Mouse (Mus musculus): ENCODE results near the gene Gcc2. TPM values are rescaled to one million over a fixed set of nuclear protein-coding genes. Genes with fewer than 3 reads are reported as not detected.
A peak's percentile ranks its signal among the peaks of the same experiment; 100 is the strongest.
"Not testable (repeated sequence)": the region's sequence is repeated elsewhere in the genome, so short reads cannot be mapped to it uniquely, and the experiment has no call there.

The Gcc2 gene
- total RNA-seq (2022): 100 to 1,000 TPM in 2 of 4 experiments, 10 to 100 TPM in 2; 77.8 to 116 (median 101) TPM

DNA sequence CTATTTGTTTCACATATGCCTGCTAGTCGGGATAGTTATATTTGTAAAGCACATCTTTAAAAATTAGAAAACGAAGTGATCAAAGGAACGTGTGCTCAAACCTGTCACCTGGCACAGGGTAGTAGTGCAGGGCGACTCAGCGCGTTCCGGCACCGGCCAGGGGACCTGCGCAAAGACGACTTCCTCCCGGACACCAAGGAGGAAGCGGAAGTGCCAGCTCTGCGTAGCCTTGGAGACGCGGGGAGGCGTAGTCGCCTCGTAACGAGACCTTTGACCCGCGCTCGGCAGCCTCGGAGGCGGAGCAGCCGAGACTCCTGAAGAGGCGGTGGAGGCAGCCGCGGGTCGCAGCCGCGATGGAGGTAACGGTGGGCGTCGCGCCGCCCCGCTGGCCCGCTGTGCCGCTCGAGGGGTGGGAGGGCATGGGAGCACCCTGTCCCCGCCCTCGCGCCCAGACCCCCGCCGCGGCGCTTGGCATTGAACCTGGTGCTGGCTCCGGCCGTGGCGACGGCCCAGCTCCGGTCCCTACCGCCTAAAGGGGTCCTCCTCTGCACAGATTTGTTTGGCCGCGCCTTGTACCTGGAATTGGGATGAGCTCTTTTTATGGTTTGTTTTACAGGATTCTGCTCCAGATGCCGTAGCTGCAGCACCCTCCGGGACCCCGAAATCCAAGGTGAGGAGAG, at the start of gene Gcc2:
TSS of gene Gcc2 (plus strand) at position 285 of the 680 bp plus-strand sequence.
- peak; percentile 76 to 92 for DNase-seq (ENCODE audit: low spot score in 2 of 2)

DNA sequence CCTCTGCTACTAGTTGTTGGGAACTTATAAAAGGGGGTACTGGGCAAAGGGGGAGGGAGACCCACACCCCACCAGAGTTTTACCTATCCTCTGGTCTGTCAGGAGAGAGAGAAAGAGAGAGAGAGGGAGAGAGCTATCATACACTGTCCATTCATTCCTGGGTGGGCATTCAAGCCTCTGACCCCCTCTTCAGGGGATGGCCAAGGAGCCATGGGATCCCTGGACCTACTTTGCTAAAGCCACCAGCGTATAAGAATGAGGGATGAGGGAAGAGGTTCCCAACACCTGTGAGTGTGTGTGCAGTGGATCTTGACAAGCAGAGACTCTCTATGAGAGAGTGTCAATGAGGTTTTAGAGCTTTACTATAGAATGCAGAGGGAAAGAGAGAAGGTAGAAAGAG, 49.3 kb upstream of the Gcc2 start:
- DNase-seq (ENCODE audit: low spot score in 2 of 2): no peak

DNA sequence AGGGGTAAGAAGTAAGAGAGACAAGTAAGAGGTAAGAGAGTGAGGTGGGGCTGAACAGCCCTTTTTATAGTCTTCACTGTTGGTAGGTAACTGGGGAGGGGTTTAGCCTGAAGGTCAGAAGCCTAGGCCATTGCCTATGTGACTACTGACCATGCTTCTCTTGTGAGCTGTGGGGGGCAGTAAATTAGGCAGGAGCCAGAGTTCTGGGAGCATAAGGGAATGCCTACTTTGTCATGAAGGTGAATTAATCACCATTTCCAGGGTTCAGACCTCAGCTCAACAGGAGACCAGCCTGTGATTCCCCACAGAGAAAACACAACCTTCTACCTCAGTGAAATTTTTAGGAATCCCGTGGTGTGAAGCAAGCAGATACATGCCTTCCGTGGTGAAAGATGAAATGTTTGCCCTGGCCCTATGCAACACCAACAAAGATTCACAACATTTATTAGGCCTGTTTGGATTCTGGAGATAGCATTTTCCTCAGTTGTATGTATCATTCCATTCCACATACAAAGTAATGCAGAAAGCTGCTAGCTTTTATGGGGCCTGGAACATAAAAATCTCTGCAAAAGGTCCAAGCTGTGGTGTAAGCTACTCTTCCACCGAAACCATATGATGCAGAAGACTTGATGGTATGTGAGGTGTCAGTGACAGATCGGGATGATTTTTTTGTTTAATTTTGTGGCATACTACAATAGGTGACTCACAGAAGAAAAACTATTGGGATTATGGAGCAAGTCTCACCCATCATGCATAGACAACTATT, 48.5 kb upstream of the Gcc2 start:
- no peak for DNase-seq (ENCODE audit: low spot score in 2 of 2)

DNA sequence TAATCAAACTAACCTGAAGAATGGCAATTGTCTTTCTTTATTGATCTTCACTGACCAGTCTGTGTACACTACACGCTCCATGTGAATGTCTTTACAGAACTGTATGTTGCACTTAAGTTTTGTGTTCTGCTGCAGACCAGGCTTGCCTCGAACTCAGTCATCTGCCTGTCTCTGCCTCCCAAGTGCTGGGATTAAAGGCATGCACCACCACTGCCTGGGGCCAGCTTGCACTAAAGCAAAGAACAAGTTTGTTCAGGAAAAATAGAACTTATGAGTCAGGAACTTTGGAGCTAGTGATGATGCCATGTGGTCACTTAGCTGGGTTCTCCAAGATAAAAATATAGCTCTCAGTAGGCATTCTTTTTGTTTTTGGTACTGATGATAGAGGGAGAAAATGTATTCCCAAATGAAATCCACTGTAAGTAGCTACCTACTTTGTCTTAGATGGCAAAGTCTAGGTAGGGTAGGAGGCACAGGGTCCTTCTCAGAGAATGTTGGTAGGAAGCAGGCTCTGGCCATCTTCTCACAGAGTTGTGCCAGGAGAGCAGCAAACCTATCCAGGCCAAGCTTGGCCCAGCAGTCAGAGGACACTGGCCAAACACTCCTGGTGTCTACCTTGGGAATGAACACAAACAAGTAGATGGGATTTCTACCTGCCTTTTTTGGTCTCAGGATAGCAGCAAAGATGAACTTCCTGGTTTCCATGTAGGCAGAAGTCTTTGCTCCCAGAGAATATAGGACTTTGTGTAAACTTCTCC, 45.4 kb upstream of the Gcc2 start:
- no peak for DNase-seq (ENCODE audit: low spot score in 2 of 2)

DNA sequence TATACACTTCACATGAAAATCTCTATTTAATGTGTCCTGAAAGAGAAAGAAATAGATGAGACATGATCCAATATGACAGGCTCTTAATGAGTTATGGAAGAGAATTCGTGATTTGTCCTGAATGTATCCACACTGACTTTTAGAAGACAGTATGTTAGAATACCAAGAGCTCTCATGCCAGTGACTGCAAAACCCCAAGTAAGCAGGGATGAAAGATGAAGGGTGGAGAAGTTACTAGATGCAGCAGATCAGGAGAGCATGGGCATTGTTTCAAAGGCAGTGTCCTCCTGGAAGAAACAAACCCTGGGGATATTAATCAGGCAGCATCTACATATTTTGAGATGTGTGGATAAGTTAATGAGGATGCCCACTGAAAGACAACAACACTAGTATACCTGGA, 44.8 kb upstream of the Gcc2 start:
- no peak for DNase-seq (ENCODE audit: low spot score in 2 of 2)

DNA sequence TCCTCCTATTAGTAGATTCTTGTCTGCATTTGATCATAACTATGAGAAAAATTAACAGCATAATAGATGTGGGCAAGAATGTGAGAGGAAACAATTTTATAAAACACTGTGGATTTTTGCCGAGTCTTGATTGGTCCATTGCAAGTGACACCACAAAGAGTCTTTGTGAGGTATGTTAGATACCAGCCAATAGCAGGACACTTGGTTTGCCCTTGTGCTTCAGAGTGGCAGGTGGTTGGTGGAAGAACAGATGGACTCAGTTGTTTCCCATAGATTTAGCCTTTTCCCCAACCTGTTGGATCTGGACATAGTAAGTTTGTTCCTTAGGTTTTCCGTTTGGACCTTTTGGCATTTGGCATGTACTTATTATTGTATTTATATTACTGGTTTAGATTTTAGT, 44.1 kb upstream of the Gcc2 start:
- DNase-seq (ENCODE audit: low spot score in 2 of 2): no peak

DNA sequence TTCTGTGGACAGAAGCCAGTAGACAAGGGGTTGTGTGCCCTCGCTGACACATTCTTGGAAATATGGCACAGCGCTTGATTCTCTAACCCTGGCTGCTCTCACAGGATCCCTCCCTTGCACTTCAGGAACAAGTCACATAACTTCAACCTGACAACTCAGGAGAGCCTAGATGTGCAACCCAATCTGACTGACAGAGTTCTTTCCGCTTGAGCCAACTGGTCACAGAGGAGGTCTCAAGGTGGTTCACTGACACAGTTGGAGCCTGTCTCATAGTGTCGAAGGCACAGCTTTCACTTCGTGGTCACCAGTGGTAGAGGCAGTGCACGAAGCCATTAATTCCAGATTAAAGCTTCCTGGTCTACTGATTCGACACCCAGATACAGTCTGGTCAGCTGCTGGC, 43.1 kb upstream of the Gcc2 start:
- no peak for DNase-seq (ENCODE audit: low spot score in 2 of 2)

DNA sequence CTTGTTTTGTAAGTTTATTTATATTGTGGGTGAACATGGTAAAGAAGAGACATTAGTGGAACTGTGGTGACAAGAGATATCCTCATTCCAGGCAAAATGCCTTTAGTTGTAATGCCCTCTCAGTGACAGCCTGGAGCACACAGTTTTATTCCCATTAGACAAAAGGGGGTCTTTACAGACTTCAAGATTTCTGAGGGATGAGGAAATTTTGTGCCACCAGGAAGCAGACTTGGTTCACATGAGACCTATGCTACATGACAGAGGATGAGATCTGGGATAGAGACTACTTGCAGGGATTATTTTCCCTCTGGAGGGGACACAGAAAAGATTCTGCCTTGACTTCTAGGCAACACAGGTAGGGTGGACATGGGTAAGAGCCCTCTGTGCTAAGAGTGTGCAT, 40.8 kb upstream of the Gcc2 start:
- no peak for DNase-seq (ENCODE audit: low spot score in 2 of 2)

DNA sequence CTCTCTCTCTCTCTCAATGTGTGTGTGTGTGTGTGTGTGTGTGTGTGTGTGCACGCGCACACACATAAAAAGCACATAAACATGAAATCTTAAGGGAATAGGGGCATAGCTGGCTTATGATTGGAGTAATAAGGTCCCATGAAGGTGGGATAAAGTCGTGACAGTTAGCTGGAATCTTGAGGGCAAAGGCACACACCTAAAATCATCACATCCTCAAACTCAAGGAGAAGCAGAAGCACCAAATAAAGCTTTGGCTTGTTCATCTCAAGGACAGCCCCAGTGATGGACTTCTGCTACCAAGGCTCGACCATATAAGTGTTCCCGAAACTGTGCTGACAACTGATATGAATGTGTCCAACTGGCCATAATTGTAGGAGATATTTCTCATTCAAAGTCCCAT, 40.4 kb upstream of the Gcc2 start:
- no peak for DNase-seq (ENCODE audit: low spot score in 2 of 2)

DNA sequence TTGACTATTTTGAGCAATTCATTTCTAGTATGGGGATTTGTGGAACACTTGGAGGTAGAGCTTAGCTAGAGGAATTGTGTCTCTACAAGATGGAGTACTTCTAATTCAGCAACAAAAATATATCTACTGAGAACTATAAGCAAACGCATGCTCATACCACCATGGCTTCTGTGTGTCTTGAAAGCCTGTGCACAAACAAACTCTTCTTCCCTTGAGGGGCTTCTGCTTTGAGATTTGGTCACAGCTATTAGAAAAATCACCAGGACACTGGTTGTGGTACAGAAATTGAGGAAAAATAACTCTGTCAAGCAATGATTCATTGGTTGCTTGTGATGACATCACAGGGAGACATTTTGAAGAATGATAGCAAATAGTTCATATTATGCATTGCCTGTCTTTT, 39.9 kb upstream of the Gcc2 start:
- DNase-seq (ENCODE audit: low spot score in 2 of 2): no peak

DNA sequence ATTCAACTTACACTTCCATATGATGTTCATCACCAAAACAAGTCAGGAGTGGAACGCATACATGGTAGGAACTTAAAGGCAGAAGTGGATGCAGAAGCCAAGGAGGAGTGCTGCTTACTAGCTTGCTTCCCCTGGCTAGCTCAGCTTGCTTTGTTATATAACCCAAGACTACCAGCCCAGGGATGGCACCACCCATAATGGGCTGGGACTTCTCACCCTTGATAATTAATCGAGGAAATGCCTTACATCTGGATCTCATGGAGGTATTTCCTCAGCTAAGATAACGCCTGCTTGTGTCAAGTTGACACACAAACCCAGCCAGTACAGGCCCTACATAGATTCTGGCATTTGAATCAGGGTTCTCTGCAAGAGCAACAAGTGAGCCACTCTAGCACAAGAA, 37.9 kb upstream of the Gcc2 start:
- DNase-seq (ENCODE audit: low spot score in 2 of 2): no peak

DNA sequence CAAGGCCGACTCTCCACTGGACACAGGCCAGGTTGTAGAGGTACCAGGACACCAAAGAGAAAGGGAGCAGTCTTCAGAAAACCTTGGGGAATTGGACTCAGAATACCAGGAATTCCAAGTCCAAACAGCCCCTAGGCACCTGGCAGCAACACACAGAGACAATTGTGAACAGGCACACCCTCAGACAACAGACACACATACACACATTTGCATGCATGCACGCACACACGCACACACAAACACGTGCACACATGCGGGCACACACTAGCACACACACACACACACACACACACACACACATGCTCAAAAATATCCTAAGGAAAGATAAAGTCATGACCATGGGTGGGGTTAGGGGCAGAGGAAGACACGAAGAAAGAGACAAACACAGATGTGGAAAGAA, 34.6 kb upstream of the Gcc2 start:
- no peak for DNase-seq (ENCODE audit: low spot score in 2 of 2)

DNA sequence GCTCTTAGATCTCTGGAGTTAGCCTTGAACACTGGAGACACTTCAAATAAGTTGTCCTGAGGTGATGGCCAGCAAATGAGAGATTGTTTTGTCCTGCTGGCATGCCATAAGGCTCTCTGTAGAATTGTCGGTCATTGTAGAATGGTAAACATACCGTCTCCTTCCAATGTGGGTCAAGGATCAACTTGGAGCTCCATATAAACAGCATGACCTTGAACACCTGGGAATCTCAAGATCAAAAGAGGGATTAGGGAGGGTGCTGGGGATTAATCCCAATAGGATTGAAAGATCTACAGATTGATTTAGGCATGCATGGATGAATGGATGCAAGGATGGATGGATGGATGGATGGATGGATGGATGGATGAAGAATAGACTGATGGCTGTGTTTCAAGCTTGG, 33.7 kb upstream of the Gcc2 start:
- DNase-seq (ENCODE audit: low spot score in 2 of 2): not testable (repeated sequence)

DNA sequence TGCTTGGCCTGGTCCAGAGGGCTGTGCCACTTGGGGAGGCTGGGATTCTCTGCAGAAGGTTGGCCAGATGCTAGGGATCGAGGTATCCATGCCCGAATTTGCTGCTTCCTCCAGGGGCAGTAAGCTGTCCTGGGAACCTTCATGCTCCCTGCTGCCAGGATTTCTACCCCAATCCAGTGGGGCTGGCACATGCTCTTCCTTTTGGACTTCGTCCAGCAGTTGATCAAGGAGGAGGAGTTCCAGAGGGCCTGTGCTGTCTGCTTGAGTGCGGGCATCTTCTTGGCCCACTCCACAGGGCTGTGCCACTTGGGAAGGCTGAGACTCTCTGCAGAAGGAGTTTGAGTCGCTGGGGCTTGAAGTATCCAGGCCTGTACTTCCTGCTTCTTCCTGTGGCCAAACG, 32.1 kb upstream of the Gcc2 start:
- DNase-seq (ENCODE audit: low spot score in 2 of 2): not testable (repeated sequence)

DNA sequence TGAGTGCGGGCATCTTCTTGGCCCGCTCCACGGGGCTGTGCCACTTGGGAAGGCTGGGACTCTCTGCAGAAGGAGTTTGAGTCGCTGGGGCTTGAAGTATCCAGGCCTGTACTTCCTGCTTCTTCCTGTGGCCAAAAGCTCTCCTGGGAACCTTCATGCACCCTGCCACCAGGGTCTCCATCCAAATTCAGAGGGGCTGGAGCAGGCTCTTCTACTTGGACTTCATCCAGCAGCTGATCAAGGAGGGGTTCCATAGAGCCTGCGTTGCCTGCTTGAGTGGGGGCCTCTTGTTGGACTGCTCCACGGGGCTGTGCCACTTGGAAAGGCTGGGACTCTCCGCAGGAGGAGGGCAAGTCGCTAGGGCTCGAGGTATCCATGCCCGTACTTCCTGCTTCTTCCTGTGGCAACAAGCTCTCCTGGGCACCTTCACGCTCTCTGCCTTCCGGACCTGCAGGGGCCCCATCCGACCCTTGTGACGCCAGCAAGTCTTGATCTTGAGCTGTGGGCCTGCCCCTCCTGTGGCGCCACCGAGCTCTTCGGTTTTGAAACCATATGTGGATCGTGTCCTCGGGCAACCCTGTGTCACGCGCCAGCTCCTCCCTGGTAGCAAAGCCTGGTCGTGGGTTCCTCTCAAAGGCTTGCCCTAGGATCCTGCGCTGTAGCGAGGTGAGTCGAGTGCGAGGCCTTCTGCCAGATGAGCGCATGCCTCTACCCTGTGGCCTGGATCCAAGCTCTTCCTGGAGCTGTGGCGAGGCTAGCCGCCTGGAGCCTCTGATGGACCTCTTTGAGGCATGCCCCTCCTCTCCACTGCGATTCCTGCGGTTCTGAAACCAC, 31.1 kb upstream of the Gcc2 start:
- peak; percentile 40 to 78 for DNase-seq (ENCODE audit: low spot score in 2 of 2)

DNA sequence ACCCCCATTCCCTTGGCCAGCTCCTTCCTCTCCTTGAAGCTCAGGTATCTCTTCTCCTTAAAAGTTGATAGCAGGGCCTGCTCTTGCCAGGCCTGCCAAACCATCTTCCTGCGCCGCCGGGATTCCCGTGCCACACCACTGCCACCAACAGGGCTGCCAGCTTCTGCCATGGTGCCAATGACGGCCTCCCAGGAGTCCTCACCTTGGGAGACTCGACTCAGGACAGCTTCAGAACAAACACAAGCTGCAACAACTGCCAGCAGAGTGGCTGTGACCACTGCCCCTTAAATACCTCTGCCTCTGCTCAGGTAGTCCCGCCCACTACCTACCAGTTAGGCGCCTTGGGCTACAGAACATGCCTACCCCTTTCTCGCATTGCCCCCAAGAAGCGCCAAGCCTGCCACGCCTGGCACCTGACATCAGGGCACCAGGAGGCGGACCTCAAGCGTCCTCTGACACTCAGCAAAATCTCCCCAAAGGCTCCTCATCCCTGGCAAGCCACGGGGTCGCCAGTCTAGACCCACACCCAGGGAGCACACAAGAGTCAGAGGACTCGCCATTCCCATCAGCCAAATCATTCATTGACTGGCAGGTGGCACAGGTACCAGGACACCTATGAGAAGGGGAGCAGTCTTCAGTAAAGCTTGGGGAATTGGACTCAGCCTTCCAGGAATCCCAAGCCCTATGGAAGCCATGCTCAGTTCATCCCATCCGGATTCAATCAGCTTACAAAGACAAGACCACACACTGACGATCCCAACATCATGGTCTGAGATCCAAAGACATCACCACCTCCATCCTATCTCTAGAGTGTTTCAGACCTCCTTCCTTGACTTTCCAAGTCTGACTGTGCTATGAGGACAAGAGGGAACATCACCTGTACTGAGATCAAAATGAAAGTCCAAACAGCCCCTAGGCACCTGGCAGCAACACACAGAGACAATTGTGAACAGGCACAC, 30.2 kb upstream of the Gcc2 start, which contains the start of gene AW822073:
TSS of gene AW822073 (minus strand) at position 104 of the 959 bp plus-strand sequence.
- peak in 1 of 2 experiments; percentile 58 for DNase-seq (ENCODE audit: low spot score in 2 of 2)

DNA sequence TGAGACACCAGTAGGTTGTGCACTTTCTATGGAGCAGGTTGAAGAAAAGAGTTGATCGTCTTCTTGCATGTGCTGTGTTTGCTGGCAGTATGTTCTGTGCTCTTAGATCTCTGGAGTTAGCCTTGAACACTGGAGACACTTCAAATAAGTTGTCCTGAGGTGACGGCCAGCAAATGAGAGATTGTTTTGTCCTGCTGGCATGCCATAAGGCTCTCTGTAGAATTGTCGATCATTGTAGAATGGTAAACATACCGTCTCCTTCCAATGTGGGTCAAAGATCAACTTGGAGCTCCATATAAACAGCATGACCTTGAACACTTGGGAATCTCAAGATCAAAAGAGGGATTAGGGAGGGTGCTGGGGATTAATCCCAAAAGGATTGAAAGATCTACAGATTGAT, 28.9 kb upstream of the Gcc2 start:
- not testable (repeated sequence) for DNase-seq (ENCODE audit: low spot score in 2 of 2)

DNA sequence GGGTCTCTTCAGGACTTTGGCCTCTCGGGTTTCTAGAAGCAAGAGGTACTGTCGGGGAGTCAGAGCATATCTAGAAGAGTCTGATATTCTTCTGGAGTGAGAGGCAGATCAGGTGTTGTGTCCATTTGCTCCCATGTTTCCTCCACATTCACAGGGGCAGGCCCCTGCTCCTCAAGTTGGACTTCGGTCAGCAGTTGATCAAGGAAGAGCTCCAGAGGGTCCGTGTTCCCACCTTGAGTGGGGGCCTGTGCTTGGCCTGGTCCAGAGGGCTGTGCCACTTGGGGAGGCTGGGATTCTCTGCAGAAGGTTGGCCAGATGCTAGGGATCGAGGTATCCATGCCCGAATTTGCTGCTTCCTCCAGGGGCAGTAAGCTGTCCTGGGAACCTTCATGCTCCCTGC, 27.5 kb upstream of the Gcc2 start:
- DNase-seq (ENCODE audit: low spot score in 2 of 2): peak in 1 of 2 experiments; percentile 17

DNA sequence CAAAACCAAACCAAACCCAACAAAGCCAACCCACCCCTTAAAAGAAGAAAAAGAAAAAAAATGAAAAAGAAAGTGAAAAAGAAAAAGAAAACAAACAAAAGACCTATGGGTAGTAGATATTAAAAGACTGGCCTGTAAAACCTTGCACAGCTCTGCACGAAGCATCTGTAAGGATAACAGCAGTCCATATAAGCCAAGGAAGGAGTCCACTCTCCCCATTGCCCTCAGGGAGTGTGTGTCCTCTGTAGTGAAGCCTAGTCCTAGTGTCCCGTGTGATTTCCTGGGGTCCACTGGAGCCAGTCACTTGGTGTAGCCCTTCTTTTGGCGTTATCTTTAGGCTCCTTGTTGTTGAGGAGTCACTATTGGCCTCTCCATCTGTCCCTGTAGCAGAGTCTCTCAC, 25.3 kb upstream of the Gcc2 start:
- not testable (repeated sequence) for DNase-seq (ENCODE audit: low spot score in 2 of 2)

DNA sequence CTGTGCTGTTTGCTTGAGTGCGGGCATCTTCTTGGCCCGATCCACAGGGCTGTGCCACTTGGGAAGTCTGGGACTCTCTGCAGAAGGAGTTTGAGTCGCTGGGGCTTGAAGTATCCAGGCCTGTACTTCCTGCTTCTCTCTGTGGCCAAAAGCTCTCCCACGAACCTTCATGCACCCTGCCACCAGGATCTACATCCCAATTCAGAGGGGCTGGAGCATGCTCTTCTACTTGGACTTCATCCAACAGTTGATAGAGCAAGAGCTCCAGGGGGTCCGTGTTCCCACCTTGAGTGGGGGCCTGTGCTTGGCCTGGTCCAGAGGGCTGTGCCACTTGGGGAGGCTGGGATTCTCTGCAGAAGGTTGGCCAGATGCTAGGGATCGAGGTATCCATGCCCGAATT, 24.2 kb upstream of the Gcc2 start:
- peak in 1 of 2 experiments; percentile 59 for DNase-seq (ENCODE audit: low spot score in 2 of 2)

Data from left cerebral cortex, adult 8-10 months (tissue).